Mouse (Mus musculus) gastrocnemius, postnatal 14 days (tissue): ENCODE results near the gene Rspry1. TPM values are rescaled to one million over a fixed set of nuclear protein-coding genes. Genes with fewer than 3 reads are reported as not detected.
A peak's percentile ranks its signal among the peaks of the same experiment; 100 is the strongest.

Experiments used
- DNase-seq: peaks from one replicate; pipeline ENCODE4 v3.0.0; 2021; ENCODE audit warnings: mixed read lengths
- intact Hi-C: fragments of 180-260 bp; cut with DNase I; formaldehyde crosslinking; loops from one replicate; pipeline ENCODE4 v1.15.1; 2025; ENCODE audit warnings: low total_unique reads
- total RNA-seq, 2 experiments: library from RNA; stranded (reverse); gene quantifications; 2 replicates each; pipeline ENCODE4 v1.2.3; 2021

Gene Rspry1
- total RNA-seq, 2 experiments from 2014 or later, result 9.4 to 10.3 TPM

DNA sequence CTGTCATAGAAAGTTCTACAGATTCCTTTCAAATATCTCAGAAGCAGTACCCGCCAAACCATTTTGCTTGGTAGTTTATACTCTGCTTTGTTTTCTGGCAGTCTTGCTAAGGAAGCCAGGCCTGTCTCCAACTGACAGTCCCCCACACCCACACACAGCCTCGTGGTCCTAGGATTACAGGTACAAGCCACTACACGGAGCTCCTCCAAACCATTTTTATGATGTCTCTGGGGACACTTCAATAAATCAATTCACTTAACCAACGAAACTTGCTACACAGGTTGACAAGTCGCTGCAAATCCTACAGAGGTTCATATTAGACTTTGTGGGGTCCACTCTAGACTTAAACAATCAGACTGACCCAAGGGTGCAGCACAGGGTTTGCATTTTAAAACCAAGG is 1.3 kb upstream of the Rspry1 start:
- intact Hi-C loops, result loop anchor here (10.0 kb wide), 1 partner anchor 94 kb away; the partner anchor contains the start of gene Pllp
- no peak for DNase-seq

DNA sequence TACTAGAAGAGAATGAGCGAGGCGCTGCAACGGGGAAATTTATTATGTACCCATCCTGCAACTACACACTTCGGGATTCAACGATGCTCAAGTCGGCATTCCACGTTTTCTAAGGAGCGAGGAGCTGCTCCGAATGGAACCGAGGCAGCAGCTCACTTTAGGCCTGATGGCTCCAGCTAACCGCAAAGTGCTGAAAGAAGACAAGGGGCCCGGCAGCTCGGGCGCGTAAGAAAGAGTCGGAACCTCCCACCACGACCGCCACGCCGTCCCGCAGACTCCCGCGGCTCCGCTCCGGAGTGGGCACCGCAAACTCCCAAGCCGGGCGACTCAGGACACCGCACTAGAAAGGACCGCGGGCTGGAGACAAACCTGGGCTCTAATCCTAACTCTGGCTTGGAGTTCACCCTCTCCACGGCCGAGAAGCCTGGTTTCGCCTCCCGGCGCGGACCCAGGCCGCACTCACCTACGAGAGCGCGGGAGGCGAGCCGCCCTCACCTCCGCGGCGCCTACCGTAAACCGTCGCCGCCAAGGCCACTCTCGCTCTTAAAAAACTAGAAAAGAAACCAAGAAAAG is 617 bp upstream of the Rspry1 start:
- intact Hi-C loops, result loop anchor here (10.0 kb wide), 1 partner anchor 94 kb away; the partner anchor contains the start of gene Pllp
- peak; percentile 26 for DNase-seq

GRCm38 (mm10) chr8:94602471-94603131 is 864 bp downstream of the Rspry1 start:
- DNase-seq, result peak; percentile 20
- intact Hi-C loops, result loop anchor here (10.0 kb wide), 1 partner anchor 92 kb away; the partner anchor contains the start of gene Pllp

DNA sequence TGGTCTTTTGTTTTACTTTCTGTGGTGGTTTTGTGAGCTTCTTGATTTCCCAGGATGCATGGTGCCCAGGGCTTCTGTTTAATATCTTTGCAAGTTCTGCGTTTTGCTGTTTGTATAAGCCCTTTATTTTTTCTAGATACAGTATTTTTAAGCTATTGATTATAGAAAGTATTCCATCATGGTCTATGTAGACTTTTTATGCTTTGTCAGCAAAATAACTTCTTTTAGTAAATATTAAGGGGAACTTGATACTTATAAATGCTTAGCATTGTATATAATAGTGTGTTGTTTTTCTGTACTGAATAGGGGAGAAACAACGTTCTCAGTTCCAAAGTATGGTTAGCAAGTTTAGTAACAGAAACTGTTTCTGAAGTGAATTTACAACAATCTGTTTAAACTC is 2.3 kb downstream of the Rspry1 start:
- no peak for DNase-seq
- intact Hi-C loops, result loop anchor here (10.0 kb wide), 1 partner anchor 91 kb away; the partner anchor contains the start of gene Pllp

- intact Hi-C loops, result loop anchor here (10.0 kb wide), 1 partner anchor 88 kb away; the partner anchor contains the start of gene Pllp
- no peak for DNase-seq
These were observed 5.3 kb downstream of the Rspry1 start for GRCm38 (mm10) chr8:94607064-94607463.

GRCm38 (mm10) chr8:94624885-94625284 is 23.1 kb downstream of the Rspry1 start:
- no peak for DNase-seq
- intact Hi-C loops, result no loop called here

DNA sequence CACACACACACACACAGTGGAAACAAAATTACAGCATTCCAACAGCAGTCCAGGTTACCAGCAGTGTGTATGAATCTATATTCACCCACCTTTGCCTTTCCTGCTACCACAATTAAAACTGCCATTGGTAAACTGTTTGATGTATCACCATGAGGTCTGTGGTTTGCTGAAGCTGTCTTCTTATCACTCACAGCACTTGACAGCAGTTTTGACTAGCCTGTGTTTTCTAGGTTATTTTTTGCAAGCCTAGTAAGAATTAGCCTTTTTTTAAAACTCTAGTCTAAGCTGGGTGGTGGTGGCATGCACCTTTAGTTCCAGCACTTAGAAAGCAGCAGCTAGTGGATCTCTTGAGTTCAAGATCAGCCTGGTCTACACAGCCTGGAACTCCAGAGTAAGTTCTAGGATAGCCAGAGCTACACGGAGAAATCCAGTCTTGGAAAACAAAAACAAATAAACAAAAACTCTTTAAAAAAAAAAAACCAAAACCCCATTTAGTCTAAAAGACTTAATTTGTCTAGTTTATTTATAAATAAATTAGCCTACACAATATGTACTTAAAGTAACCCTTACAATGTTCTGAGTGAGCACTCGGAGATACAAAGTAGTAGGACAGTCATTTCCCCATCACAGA is 31.9 kb downstream of the Rspry1 start:
- intact Hi-C loops, result no loop called here
- no peak for DNase-seq

GRCm38 (mm10) chr8:94634211-94634610 is 32.5 kb downstream of the Rspry1 start:
- intact Hi-C loops, result no loop called here
- DNase-seq, result no peak

DNA sequence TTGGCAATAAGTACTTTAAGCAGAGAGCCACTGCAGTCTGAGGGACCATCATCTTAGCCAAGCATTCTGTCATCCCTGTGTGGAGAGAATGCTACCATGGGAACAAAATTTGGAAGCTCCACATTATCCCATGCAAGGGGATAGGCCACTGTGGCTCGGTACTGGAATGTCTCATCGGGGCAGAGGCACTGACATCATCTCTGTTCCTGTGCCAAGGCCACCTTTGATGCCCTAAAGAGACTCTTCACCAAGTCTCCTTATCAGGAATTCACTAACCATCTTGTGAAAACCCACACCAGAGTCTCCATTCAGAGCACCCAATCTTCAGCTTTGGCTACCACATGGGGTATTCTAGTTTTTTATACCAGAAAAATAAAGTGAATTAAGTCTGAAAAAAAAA is 39.4 kb downstream of the Rspry1 start:
- DNase-seq, result no peak
- intact Hi-C loops, result no loop called here

GRCm38 (mm10) chr8:94641938-94642337 is 40.2 kb downstream of the Rspry1 start:
- intact Hi-C loops, result no loop called here
- no peak for DNase-seq

DNA sequence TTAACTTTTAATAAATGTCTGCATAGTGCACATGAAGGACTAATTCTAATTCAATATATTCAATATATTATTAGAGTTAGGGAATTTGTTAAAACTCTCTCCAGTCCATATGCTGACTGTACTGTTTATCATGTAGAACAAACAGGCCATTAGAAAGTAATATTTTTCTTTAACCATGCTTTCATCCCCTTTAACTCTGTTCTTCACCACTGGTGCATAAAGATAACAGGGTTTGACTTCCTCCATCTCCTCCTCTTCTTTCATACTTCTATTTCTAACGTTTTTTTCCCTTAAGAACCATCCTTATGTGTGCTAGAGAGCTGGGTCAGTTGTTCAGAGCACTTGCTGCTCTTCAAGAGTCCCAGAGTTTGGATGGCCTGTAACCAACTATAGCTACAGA is 43.5 kb downstream of the Rspry1 start:
- DNase-seq, result no peak
- intact Hi-C loops, result no loop called here

GRCm38 (mm10) chr8:94646165-94646564 is 44.4 kb downstream of the Rspry1 start:
- no peak for DNase-seq
- intact Hi-C loops, result no loop called here

DNA sequence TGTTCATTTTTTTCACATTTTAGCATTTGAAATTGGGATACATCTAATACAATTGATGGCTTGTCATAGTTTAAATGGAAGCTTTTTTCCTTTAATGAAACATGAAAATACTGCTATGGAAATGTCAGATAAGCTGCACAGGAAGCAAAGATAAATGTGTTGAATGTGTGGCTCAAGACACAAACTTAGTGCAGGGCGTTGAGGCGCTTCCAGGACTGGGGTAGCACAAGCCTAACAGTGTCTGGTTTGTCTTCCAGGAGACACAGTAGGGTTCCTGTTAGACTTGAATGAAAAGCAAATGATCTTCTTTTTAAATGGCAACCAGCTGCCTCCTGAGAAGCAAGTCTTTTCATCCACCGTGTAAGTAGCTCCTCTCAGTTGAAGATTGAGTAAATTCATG is 47.8 kb downstream of the Rspry1 start:
- no peak for DNase-seq
- intact Hi-C loops, result no loop called here

GRCm38 (mm10) chr8:94652951-94653350 is 51.2 kb downstream of the Rspry1 start:
- DNase-seq, result no peak
- intact Hi-C loops, result no loop called here

GRCm38 (mm10) chr8:94654994-94655393 is 53.3 kb downstream of the Rspry1 start:
- intact Hi-C loops, result no loop called here
- DNase-seq, result no peak

GRCm38 (mm10) chr8:94658031-94658430 is 56.3 kb downstream of the Rspry1 start:
- intact Hi-C loops, result no loop called here
- no peak for DNase-seq

- DNase-seq, result no peak
- intact Hi-C loops, result no loop called here
These were observed 58.7 kb downstream of the Rspry1 start for GRCm38 (mm10) chr8:94660418-94660817.

DNA sequence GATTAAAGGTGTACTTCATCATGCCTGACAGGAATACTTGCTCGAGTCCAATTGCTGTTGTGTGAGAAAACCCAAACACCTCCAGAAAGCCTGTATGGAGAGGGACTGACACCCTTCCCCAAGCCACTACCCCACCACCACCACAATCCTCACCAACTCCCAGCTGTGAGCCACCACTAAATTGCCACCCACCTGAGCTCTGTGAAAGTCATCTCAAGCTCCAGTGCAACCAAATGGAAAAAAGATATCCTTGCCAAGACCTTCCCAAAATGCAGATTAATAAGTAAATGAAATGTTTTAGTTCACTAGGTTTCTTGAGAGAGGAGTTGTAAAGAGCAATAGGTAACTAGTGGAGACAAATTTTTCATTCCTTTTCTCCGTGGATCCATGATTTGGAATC is 63.0 kb downstream of the Rspry1 start:
- intact Hi-C loops, result no loop called here

DNA sequence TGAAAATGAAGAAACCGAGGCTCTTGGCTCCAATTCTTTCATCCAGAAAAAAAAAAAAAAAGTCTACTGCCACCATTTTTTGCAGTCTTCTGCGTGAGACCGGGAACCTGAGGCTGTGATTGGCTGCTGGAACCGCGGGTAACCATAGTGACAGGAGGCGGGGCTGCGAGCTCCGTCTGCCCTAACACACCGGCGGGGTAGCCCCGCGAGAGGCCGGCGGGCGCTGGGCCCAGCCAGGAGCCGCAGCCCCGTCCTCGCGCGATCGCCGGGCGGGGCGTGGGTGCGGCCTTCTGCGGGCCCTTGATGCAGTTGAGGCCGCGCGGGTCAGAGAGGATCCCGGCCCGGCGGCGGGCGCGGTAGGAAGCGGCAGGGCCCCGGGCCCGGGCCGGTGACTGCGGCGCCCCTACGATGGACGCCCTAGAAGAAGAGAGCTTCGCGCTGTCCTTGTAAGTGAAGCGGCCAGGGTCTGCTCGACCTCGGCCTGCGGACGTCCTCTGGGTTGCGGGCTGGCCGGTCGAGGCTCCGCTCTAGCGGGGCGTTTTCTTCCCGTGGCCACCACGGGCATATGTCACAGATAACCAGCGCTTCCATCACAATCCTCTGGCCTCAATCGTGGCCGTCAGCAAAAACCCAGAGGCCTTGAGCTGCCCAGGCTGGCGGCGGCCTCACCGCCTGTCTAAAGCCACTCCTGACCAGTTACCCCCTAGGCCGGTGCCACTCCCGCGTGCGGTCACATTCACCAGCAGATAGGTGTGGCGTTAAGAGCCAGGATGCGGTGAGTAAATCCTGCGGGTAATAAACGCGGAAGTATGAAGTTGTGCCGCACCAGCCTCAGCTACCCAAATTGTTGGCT is 64.9 kb downstream of the Rspry1 start, which contains the start of gene Arl2bp:
Gene Arl2bp (plus strand): TSS at position 145 of the 853 bp plus-strand sequence.
- DNase-seq, result peak; percentile 96
- intact Hi-C loops, result no loop called here

More for the DNA sequence above, 63.0 kb downstream of the Rspry1 start:
- DNase-seq, result no peak

DNA sequence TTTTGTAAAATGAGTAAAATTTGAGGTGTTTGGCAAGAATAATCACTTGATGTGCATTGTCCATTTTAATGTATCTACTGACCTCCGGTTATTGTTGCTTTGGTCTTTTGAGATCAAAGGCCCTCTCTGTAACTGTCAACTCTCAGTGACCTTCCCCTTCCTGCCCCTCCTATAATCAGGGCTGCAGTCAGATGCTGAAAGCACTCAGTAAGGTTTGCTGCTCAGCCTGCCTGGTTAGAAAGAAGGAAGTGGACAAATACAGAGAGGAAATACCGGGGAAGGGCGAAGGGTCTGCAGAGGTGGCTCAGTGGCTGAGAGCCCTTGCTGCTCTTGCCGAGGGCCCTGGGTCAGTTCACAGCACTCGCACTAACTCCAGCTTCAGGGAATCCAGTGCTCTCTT is 72.6 kb downstream of the Rspry1 start:
- intact Hi-C loops, result no loop called here
- no peak for DNase-seq
